Mouse (Mus musculus): ENCODE results near the gene Rxfp4.
A peak's percentile ranks its signal among the peaks of the same experiment; 100 is the strongest.

Rxfp4 gene

DNA sequence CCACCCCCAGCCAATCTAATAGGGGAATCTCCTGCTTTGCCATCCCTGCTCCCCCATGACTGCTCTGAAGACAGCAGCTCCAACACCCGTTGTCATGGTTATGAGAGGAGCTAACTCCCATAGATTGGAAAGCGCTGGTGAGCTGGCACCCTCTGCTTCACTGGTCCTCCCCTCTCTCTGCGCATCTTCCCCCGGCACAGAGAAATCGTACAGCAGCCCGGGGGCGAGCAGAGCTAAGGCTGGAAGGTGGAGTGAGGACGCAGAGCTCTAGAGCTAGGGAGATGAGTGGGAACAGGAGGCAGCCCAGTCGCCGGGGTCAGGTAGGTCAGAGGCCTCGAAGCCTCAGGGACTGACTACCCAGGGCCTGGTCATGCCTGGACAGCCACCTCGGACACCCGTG, 23.7 kb downstream of the Rxfp4 start:
- no peak for DNase-seq (ENCODE audit: extremely low read depth, insufficient read length, low spot score)

DNA sequence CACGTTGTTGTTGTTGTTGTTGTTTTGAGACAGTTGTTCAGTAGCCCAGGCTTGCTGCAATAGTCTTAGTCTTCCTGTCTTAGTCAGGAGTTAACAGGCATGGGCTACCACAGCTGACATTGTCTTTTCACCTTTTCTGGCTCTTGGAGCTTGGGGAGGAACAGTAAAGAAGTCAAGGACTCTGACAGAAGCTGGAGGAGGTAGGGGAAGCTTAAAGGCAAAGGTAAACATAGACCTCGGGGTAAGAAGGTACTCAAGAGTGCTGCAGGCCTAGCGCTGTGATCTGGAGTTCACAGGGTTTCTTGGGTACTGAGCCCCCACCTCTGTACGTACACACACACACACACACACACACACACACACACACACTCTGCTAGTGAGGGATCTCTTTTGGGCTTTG, 24.2 kb downstream of the Rxfp4 start:
- DNase-seq (ENCODE audit: extremely low read depth, insufficient read length, low spot score) = no peak

- no peak for DNase-seq (ENCODE audit: extremely low read depth, insufficient read length, low spot score)
Observed at GRCm38 (mm10) chr3:88627535-88627934, 25.4 kb downstream of the Rxfp4 start.

- DNase-seq (ENCODE audit: extremely low read depth, insufficient read length, low spot score) = no peak
Observed at GRCm38 (mm10) chr3:88627114-88627513, 25.8 kb downstream of the Rxfp4 start.

DNA sequence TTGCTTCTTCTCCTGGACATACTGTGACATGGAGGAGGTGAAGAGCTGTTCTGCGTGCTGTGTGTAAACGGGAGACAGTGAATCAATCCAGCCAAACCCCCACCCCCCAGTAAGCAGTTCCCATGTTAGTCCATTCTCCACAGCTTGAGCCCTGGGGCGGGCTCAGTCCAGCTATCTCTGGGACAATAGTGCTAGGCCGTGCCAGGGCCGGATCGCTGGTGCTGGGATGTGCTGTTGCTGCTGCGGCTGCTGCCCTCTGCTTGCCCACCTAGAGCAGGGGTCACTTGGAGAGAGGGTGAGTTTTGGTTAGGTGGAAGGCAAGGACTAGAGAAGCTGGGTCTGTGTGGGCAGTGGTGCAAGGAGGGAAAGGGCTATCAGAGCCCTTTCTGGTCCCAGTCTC, 26.6 kb downstream of the Rxfp4 start:
- no peak for DNase-seq (ENCODE audit: extremely low read depth, insufficient read length, low spot score)

GRCm38 (mm10) chr3:88625531-88625930, 27.4 kb downstream of the Rxfp4 start:
- DNase-seq (ENCODE audit: extremely low read depth, insufficient read length, low spot score) = no peak

DNA sequence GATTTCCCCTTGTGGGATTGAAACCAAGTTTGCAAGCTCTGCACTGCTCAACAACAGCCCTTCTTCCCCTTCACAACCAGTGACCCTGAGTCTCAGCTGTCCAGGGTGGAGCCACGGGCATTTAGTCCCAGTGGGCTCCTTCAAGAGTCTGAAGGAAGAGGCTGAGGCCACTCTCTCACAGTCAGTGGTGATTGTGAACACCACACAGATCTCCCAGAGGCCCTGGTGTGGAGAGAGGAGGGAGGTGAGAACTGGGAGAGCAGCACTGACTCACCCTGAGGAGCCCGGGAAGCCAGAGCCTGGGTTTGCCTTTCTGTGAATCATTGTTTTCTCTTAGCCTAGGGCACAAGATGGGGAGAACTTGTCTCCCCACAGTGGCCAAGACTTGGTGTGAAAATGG, 28.0 kb downstream of the Rxfp4 start:
- peak; percentile 72 for DNase-seq (ENCODE audit: extremely low read depth, insufficient read length, low spot score)

DNA sequence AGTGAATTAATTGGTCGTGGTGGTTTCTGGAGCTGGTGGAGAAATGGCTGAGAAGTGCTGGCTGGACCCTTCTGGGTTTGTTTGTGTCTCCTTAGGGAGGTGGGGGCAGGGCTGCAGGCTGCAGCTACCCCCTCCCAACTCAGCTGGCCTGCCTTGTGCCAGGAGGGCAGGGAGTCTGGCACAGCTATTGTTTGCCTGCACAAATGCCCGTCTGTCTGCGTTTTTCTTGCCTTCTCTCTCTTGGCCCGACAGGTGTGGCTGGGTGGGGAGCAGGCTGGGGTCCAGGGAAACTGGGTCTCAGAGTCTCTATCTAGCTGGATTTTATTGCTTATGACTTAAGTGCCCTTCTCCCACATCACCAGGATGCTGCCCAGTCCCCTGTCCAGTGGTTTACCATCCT, 28.6 kb downstream of the Rxfp4 start:
- DNase-seq (ENCODE audit: extremely low read depth, insufficient read length, low spot score) = no peak

GRCm38 (mm10) chr3:88623346-88624135, 29.4 kb downstream of the Rxfp4 start:
- no peak for DNase-seq (ENCODE audit: extremely low read depth, insufficient read length, low spot score)

GRCm38 (mm10) chr3:88622941-88623345, 30.0 kb downstream of the Rxfp4 start:
- DNase-seq (ENCODE audit: extremely low read depth, insufficient read length, low spot score) = no peak

DNA sequence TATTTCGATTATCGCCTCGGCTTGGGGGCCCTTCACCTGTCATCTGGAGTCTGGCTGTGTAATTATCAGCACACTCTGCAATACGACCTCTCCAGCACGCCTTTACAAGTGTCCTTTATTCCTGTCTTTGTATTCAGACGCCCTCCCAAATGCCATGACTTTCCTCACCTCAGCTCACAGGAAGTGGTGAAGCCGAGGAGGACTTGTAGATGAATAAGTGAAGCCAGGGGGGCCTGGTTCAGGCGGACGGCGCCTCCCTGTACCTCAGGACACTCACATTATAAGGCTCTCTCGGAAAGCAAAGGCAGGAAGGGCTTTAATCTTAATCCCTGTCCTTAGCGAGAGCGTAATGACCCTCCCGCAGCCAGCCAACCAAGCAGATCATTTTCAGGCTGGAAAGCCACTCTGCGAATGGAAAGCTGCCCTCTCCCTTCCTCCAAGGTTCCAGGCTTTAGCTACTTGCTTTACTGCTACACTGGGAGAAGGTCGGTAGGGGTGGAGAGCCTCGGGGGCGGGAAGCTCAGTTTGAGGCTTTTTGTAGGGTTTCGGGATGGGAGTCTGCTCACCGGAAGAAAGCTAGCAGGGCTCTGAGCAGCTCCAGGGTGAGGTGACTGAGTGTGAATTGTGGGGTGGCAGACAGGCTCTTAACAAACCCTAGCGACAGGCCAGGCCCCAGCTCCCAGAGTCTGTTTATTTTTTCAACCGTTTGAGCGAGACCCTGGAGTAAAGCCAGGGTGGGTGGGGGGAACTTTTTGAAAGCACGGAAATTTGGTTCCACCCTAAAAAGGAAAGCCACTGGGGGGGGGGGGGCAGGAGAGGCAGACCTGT, 30.6 kb downstream of the Rxfp4 start:
- peak; percentile 45 for DNase-seq (ENCODE audit: extremely low read depth, insufficient read length, low spot score)

- peak; percentile 81 for DNase-seq (ENCODE audit: extremely low read depth, insufficient read length, low spot score)
Observed at GRCm38 (mm10) chr3:88621537-88622112, 31.3 kb downstream of the Rxfp4 start.

GRCm38 (mm10) chr3:88620992-88621536, 31.9 kb downstream of the Rxfp4 start:
- peak; percentile 86 for DNase-seq (ENCODE audit: extremely low read depth, insufficient read length, low spot score)

- no peak for DNase-seq (ENCODE audit: extremely low read depth, insufficient read length, low spot score)
Observed at GRCm38 (mm10) chr3:88620146-88620991, 32.6 kb downstream of the Rxfp4 start.

GRCm38 (mm10) chr3:88619113-88620097, 33.5 kb downstream of the Rxfp4 start:
- peak; percentile 42 for DNase-seq (ENCODE audit: extremely low read depth, insufficient read length, low spot score)

GRCm38 (mm10) chr3:88618074-88618871, 34.7 kb downstream of the Rxfp4 start:
- no peak for DNase-seq (ENCODE audit: extremely low read depth, insufficient read length, low spot score)

DNA sequence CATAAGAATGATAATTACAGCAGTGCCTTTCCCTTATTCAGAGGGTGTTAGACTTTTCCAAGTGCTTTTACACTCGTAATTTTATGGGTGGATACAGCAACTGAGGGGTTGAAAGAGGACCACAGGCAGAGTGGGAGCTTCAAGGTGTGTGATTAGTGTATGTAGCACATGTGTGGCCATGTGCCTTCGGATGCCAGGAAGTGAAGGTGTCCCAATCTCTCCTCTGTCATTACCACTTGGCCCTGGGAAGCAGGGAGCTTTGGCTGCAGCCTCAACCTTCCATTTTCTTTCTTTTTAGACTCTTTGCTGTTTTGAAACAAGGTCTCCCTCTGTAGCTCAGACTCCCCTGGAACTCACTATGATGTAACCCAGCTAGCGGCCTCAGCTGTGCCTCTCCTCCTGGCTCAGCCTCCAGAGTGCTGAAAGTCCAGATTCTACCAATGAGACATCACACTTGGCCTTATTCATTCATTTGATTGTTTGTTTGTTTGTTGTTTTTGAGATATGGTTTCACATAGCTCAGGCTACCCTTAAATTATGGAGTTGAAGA, 35.9 kb downstream of the Rxfp4 start:
- DNase-seq (ENCODE audit: extremely low read depth, insufficient read length, low spot score) = no peak

- DNase-seq (ENCODE audit: extremely low read depth, insufficient read length, low spot score) = peak; percentile 70
Observed at GRCm38 (mm10) chr3:88615902-88616391, 37.0 kb downstream of the Rxfp4 start.

All from 3134 (cell line).